Comparison of ENCODE assay signal across 19 mouse cellular contexts in the genomic region with DNA sequence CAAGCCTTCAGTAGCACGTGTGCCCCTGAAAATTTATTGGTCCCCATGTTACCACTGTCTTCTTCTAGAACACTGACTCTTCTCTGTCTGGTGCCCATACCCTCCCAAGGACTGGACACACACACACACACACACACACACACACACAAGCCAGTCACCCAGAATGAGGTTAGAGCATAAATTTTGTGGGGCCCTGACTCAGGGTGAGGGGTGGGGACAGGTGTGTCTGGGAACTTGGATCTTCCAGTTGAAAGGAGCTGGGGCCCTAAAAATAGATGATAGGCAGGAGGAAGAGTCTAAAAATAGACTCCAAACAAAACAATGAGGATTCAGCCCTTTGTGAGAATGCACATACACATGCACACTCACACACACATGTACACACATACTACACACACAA. TPM values are rescaled to one million over a fixed set of nuclear protein-coding genes. Genes with fewer than 3 reads are reported as not detected.
A peak's percentile ranks its signal among the peaks of the same experiment; 100 is the strongest.
DNase-seq lines count a peak whose midpoint lies in the region; TF ChIP-seq lines count a peak whose summit lies in the region.
"Had no signal": no experiment of that assay in that cellular context is flagged by ENCODE, and none has a peak within 500 bp of the region (broad histone marks: within the 10 kb centered on the region; RNA-seq: fewer than 3 reads in every experiment).

No protein-coding gene starts in this region.

- no peak for TF ChIP-seq POLR2A in myocyte (IDR thresholded peaks at IDR 0.05; ENCODE audit: insufficient read length, low read depth)

- no peak overlapping the region for H3K4me3 ChIP-seq in myocyte

- no peaks in the 10 kb centered on the region for H3K36me3 ChIP-seq in myocyte (ENCODE audit: control insufficient read depth, insufficient read depth)
- H3K36me3 ChIP-seq: G1E had no signal

- no peak overlapping the region for H3ac ChIP-seq in myocyte (ENCODE audit: control insufficient read depth, insufficient read length)

- no peaks in the 10 kb centered on the region for H3K27me3 ChIP-seq in myocyte (ENCODE audit: control insufficient read depth, insufficient read depth, insufficient read length)

- H3K79me2 ChIP-seq in myocyte (ENCODE audit: control insufficient read depth, insufficient read depth) = no peaks in the 10 kb centered on the region

- no peak for DNase-seq in Muller cell, postnatal 12 days (ENCODE audit: inconsistent ontology term)
- DNase-seq: adrenal gland, adult 2 months; adrenal gland, adult 8-10 months; adrenal gland, postnatal 10 days; adrenal gland, postnatal 14 days; adrenal gland, postnatal 25 days; adrenal gland, postnatal 36 days; B cell, adult 2 months; cerebellum, adult 11 months; cerebellum, adult 11-12 months; cerebellum, adult 18-20 months; cerebellum, adult 2 months; cerebellum, adult 8-10 months had no signal

- no peak overlapping the region for H3K4me2 ChIP-seq in myocyte (ENCODE audit: low read depth)

TF ChIP-seq in myocyte, 11 proteins besides CTCF, POLR2A, EP300 and RAD21:
- TF ChIP-seq USF1 (IDR thresholded peaks at IDR 0.05; ENCODE audit: low read depth) (no peak), MYOD1 (IDR thresholded peaks at IDR 0.05; ENCODE audit: control insufficient read depth in 1 of 3, insufficient read length in 2 of 3, low read depth in 2 of 3) (peak; percentile 14 to 69 (median 68))

RNA-seq across cellular contexts. Expression of a gene that starts 1.8 kb away (rescaled TPM):
- polyA plus RNA-seq in myocyte (2012; fragmentation: generic; extraction: Trizol) = 0.01 TPM
- polyA plus RNA-seq: activated CD4-positive, CD25-positive, alpha-beta regulatory T cell, adult 4 months; adrenal gland, adult 2 months; C2C12; CD4-positive, CD25-positive, alpha-beta regulatory T cell, adult 4 months; G1E; Patski had no signal

RNA-seq across cellular contexts. Expression of a gene that starts 11.3 kb away (rescaled TPM):
- 0.62 TPM for polyA plus RNA-seq in myocyte (2012; fragmentation: generic; extraction: Trizol)
- polyA plus RNA-seq: G1E had no signal

RNA-seq across cellular contexts. Expression of a gene that starts 13.1 kb away (rescaled TPM):
- 0.16 TPM for polyA plus RNA-seq in myocyte (2012; fragmentation: generic; extraction: Trizol)
- polyA plus RNA-seq: activated CD4-positive, CD25-positive, alpha-beta regulatory T cell, adult 4 months; CD4-positive, CD25-positive, alpha-beta regulatory T cell, adult 4 months; G1E had no signal

RNA-seq across cellular contexts. Expression of a gene that starts 25.8 kb away (rescaled TPM):
- polyA plus RNA-seq in myocyte (2012; fragmentation: generic; extraction: Trizol) = not detected
- polyA plus RNA-seq: C2C12; CD4-positive, CD25-positive, alpha-beta regulatory T cell, adult 4 months; G1E; Patski had no signal

RNA-seq across cellular contexts. Expression of a gene that starts 31.9 kb away (rescaled TPM):
- 13.9 TPM for polyA plus RNA-seq in myocyte (2012; fragmentation: generic; extraction: Trizol)
